Mouse (Mus musculus) heart, postnatal 0 days (tissue): Measurements from ENCODE around the gene Grb2. TPM values are rescaled to one million over a fixed set of nuclear protein-coding genes. Genes with fewer than 3 reads are reported as not detected.

ENCODE experiments used
- ATAC-seq: fragments of 200-750 bp; cut with Nextera tagmentation; 2 replicates; pipeline ENCODE4 v1.8.0; 2017; ENCODE audit warnings: low read depth, moderate number of reproducible peaks, moderate library complexity; ENCODE audit not compliant: insufficient read depth
- DNase-seq: peaks from one replicate; pipeline ENCODE4 v3.0.0-alpha.2; 2016; ENCODE audit warnings: low spot score
- H3K27ac ChIP-seq: fragments of 300-500 bp; sonication (generic); 2 replicates; pipeline ENCODE4 v1.5.1; 2014; ENCODE audit warnings: low read depth, mild to moderate bottlenecking
- H3K27me3 ChIP-seq: fragments of 300-500 bp; sonication (generic); 2 replicates; pipeline ENCODE4 v1.6.1; 2014; ENCODE audit warnings: low read length, mixed read lengths; ENCODE audit not compliant: control insufficient read depth, insufficient read depth
- H3K36me3 ChIP-seq: fragments of 300-500 bp; sonication (generic); replicated peaks from 2 replicates; pipeline ENCODE4 v1.6.1; 2014; ENCODE audit warnings: low read length, mixed read lengths; ENCODE audit not compliant: control insufficient read depth, insufficient read depth
- H3K4me1 ChIP-seq: fragments of 300-500 bp; sonication (generic); 2 replicates; pipeline ENCODE4 v1.6.1; 2014; ENCODE audit warnings: antibody characterized with exemption; ENCODE audit not compliant: control insufficient read depth, insufficient read depth
- H3K4me2 ChIP-seq: fragments of 300-500 bp; sonication (generic); 2 replicates; pipeline ENCODE4 v1.6.1; 2014; ENCODE audit warnings: low read depth, mild to moderate bottlenecking, low read length, moderate library complexity
- H3K4me3 ChIP-seq: fragments of 300-500 bp; sonication (generic); 2 replicates; pipeline ENCODE4 v1.5.1; 2014; ENCODE audit warnings: low read depth, low read length
- H3K9ac ChIP-seq: fragments of 300-500 bp; sonication (generic); replicated peaks from 2 replicates; pipeline ENCODE4 v1.6.1; 2014; ENCODE audit warnings: low read depth, low read length, mixed read lengths
- H3K9me3 ChIP-seq: fragments of 300-500 bp; sonication (generic); replicated peaks from 2 replicates; pipeline ENCODE4 v1.6.1; 2016; ENCODE audit warnings: low read length; ENCODE audit not compliant: control insufficient read depth
- CTCF ChIP-seq: IDR thresholded peaks from 2 replicates; pipeline ENCODE4 v1.5.1; 2016; ENCODE audit warnings: antibody characterized with exemption, control low read depth, low read depth
- EP300 ChIP-seq: IDR thresholded peaks from 2 replicates; pipeline ENCODE4 v1.6.1; 2016; ENCODE audit warnings: antibody characterized with exemption, low read depth
- WGBS: fragments of 180-500 bp; shearing (Covaris S2); extraction: QIAGEN DNeasy Blood & Tissue Kit; methylation state at CpG from one replicate; pipeline ENCODE4 v1.1.7; 2014; 5-methylcytosine and 5-hydroxymethylcytosine counted together
- polyA plus RNA-seq: library from polyadenylated mRNA; unstranded; fragments of >200 nt; fragmentation: Nextera tagmentation; extraction: Ambion mirVana; gene quantifications from 2 replicates; pipeline ENCODE4 v1.2.1, GENCODE M21; 2015
- total RNA-seq: library from RNA; depleted of rRNA; stranded (reverse); fragments of >200 nt; gene quantifications from 2 replicates; pipeline ENCODE4 v1.2.3, GENCODE M21; 2014; ENCODE audit warnings: low replicate concordance; rRNA removed

Grb2 gene
- total and polyA plus RNA-seq, 2 experiments from 2014 or later = 96.9 to 126 TPM

DNA sequence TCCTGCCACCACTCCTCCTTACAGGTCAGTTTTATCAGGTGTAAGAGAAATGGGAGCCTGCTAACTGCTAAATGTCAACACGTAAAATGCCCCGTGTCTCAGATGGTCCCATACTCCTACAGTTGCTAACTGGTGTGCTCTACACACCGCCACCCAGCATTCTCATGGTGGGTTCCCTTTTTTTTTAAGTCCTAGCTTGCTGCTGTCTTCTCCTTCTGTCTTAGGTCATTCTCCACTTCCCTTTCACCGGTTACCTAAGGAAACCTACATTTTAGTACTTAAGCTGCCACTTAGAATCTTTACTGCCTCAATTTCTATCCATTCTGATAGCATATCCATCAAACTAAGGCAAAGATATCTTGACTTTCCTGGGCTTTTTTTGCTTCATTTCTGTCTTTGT lies 107.2 kb downstream of the Grb2 start:
- H3K4me1 ChIP-seq = peaks cover 21% of the 10 kb centered on the region; the same call in 1 of the 2 replicates
- TF ChIP-seq EP300 = no peak
- no peak for TF ChIP-seq CTCF
- WGBS = 48% methylated on average over 4 of the region's 4 CpGs
- no peaks in the 10 kb centered on the region for H3K9me3 ChIP-seq
- ATAC-seq = no peak
- no peak overlapping the region for H3K4me2 ChIP-seq
- no peak overlapping the region for H3K27ac ChIP-seq
- H3K27me3 ChIP-seq = no peaks in the 10 kb centered on the region
- H3K36me3 ChIP-seq = peaks cover 10% of the 10 kb centered on the region
- DNase-seq = no peak
- H3K4me3 ChIP-seq = no peak overlapping the region
- no peak overlapping the region for H3K9ac ChIP-seq

DNA sequence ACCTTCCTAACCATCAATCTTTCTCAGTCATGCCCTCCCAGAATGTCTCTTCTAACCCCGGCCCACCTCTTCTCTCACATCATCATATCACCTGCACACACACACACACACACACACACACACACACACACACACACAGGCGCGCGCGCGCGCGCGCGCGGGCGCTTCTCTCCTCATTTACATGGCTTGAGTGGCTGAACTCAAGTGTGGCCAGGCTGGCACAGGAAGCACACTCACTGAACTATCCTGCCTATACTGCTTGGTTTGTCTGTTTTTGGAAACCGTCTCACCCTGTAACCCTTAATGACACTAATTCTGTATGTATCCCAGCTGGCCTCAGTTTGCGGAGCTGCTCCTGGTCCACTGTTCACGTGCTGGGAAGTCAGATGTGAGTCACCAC lies 107.7 kb downstream of the Grb2 start:
- H3K9ac ChIP-seq = no peak overlapping the region
- H3K27me3 ChIP-seq = no peaks in the 10 kb centered on the region
- TF ChIP-seq CTCF = no peak
- TF ChIP-seq EP300 = no peak
- DNase-seq (no peak), ATAC-seq (no peak)
- H3K9me3 ChIP-seq = no peaks in the 10 kb centered on the region
- no peak overlapping the region for H3K4me2 ChIP-seq
- no peak overlapping the region for H3K4me3 ChIP-seq
- peaks cover 5% of the 10 kb centered on the region; the same call in 1 of the 2 replicates for H3K36me3 ChIP-seq
- H3K4me1 ChIP-seq = peaks cover 21% of the 10 kb centered on the region; the same call in 1 of the 2 replicates
- no peak overlapping the region for H3K27ac ChIP-seq
- 86% methylated on average over 15 of the region's 15 CpGs for WGBS

DNA sequence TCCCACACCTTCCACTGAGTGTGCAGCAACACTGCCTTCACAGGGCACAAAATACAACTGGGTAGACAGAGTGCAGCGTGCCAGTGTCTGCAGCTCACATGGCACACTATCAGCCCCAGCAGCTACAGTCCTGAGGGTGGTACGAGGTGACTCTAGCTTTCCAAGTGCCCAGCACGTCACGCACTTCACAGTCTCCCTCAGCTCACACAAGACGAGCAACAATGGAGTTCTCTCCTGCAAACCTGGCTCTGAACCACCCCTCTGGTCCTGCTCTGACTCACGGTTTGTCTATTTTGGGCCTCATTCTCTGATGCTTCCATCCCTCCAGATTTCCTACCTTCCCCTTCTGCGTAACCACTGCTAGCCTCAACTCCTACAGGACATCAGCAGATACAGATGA lies 108.7 kb downstream of the Grb2 start:
- Histone ChIP-seq H3K9ac (no peak overlapping the region), H3K4me3 (no peak overlapping the region), H3K27me3 (no peaks in the 10 kb centered on the region), H3K27ac (0 out of 2 replicates have a peak overlapping the region, but pooled peaks have one; percentile 23), H3K36me3 (peaks cover 4% of the 10 kb centered on the region), H3K9me3 (no peaks in the 10 kb centered on the region), H3K4me1 (peaks cover 16% of the 10 kb centered on the region; the same call in 1 of the 2 replicates), H3K4me2 (no peak overlapping the region)
- ATAC-seq = no peak
- WGBS = 61% methylated on average over 7 of the region's 7 CpGs
- DNase-seq = no peak
- TF ChIP-seq EP300 (no peak), CTCF (no peak)

DNA sequence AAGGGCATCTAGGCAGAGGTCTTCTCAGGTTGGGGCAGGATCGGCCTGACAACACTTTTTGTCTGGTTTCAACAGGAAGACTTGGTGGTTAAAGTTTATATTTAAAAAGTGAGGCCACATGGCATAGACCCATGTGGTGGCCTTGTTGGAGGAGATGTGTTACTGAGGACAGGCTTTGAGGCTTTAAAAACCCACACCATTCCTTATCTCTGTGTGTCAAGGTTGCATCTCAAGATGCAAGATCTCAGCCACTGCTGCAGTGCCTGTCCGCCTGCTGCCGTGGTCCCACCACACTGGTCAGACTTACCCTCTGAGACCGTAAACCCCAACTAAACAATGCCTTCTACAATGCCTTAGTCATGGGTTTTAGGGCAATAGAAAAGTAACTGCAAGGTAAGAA lies 110.1 kb downstream of the Grb2 start:
- Histone ChIP-seq H3K36me3 (peaks cover 18% of the 10 kb centered on the region), H3K4me1 (peaks cover 13% of the 10 kb centered on the region; the same call in 1 of the 2 replicates), H3K4me3 (no peak overlapping the region), H3K27ac (no peak overlapping the region), H3K9me3 (no peaks in the 10 kb centered on the region), H3K27me3 (no peaks in the 10 kb centered on the region), H3K4me2 (no peak overlapping the region), H3K9ac (no peak overlapping the region)
- TF ChIP-seq CTCF = no peak
- no peak for TF ChIP-seq EP300
- no peak for ATAC-seq
- no peak for DNase-seq
- WGBS = 87% methylated on average over 4 of the region's 4 CpGs

DNA sequence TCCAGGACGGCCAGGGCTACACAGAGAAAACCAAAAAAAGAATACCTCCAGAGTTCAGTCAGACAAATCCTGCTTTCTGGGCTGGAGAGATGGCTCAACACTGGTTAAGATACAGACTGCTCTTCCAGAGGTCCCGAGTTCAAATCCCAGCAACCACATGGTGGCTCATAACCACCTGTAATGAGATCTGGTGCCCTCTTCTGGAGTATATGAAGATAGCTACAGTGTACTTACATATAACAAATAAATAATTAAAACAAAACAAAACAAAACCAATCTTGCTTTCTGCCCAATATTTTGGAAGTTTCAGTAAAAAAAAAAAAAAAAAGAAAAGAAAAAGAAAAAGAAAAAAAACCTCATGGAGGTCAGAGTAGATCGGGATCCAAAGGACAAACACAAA lies 113.2 kb downstream of the Grb2 start:
- Histone ChIP-seq H3K9me3 (no peaks in the 10 kb centered on the region), H3K4me3 (no peak overlapping the region), H3K4me2 (no peak overlapping the region), H3K36me3 (peaks cover 48% of the 10 kb centered on the region), H3K9ac (no peak overlapping the region), H3K4me1 (no peaks in the 10 kb centered on the region), H3K27ac (no peak overlapping the region), H3K27me3 (no peaks in the 10 kb centered on the region)
- 94% methylated on average over 3 of the region's 3 CpGs for WGBS
- no peak for DNase-seq
- TF ChIP-seq CTCF (no peak), EP300 (no peak)
- no peak for ATAC-seq

Other genes with a start within 250 kb of the Grb2 start
- gene Slc16a5, start 246.1 kb downstream of the Grb2 start, total RNA-seq = 0.99 and 3.8 TPM in 2 replicates
- gene Slc16a5, start 246.1 kb downstream of the Grb2 start, polyA plus RNA-seq = 0.11 and 0.15 TPM in 2 replicates
- gene Armc7, start 232.9 kb downstream of the Grb2 start, total RNA-seq = 1.8 and 8.7 TPM in 2 replicates
- gene Armc7, start 232.9 kb downstream of the Grb2 start, polyA plus RNA-seq = 3.3 TPM in 2 replicates
- 24.5 and 28.0 TPM in 2 replicates for gene Nt5c, start 216.7 kb downstream of the Grb2 start, total RNA-seq
- gene Nt5c, start 216.7 kb downstream of the Grb2 start, polyA plus RNA-seq = 49.8 and 53.7 TPM in 2 replicates
- 433 and 473 TPM in 2 replicates for gene Jpt1, start 194.2 kb downstream of the Grb2 start, total RNA-seq
- 496 and 503 TPM in 2 replicates for gene Jpt1, start 194.2 kb downstream of the Grb2 start, polyA plus RNA-seq
- 320 and 327 TPM in 2 replicates for gene Sumo2, start 172.3 kb downstream of the Grb2 start, total RNA-seq
- gene Sumo2, start 172.3 kb downstream of the Grb2 start, polyA plus RNA-seq = 549 and 562 TPM in 2 replicates
- 32.3 and 102 TPM in 2 replicates for gene Nup85, start 144.2 kb downstream of the Grb2 start, total RNA-seq
- gene Nup85, start 144.2 kb downstream of the Grb2 start, polyA plus RNA-seq = 33.9 and 40.8 TPM in 2 replicates
- gene Mrps7, start 104.7 kb downstream of the Grb2 start, total RNA-seq = 53.1 and 56.7 TPM in 2 replicates
- 85.1 and 86.4 TPM in 2 replicates for gene Mrps7, start 104.7 kb downstream of the Grb2 start, polyA plus RNA-seq
- gene Gga3, start 104.5 kb downstream of the Grb2 start, total RNA-seq = 11.8 and 24.0 TPM in 2 replicates
- gene Gga3, start 104.5 kb downstream of the Grb2 start, polyA plus RNA-seq = 7.0 and 7.2 TPM in 2 replicates
- gene Mif4gd, start 95.6 kb downstream of the Grb2 start, total RNA-seq = 31.5 and 38.4 TPM in 2 replicates
- 34.1 and 34.5 TPM in 2 replicates for gene Mif4gd, start 95.6 kb downstream of the Grb2 start, polyA plus RNA-seq
- 25.0 and 35.1 TPM in 2 replicates for gene Slc25a19, start 80.3 kb downstream of the Grb2 start, total RNA-seq
- gene Slc25a19, start 80.3 kb downstream of the Grb2 start, polyA plus RNA-seq = 35.0 and 41.0 TPM in 2 replicates
- gene Tmem94, start 56.8 kb upstream of the Grb2 start, total RNA-seq = 56.9 and 65.0 TPM in 2 replicates
- 32.5 and 34.0 TPM in 2 replicates for gene Tmem94, start 56.8 kb upstream of the Grb2 start, polyA plus RNA-seq
- gene Caskin2, start 105.0 kb upstream of the Grb2 start, total RNA-seq = 62.1 and 107 TPM in 2 replicates
- gene Caskin2, start 105.0 kb upstream of the Grb2 start, polyA plus RNA-seq = 12.6 and 14.2 TPM in 2 replicates
- gene Tsen54, start 106.1 kb upstream of the Grb2 start, total RNA-seq = 35.5 and 58.5 TPM in 2 replicates
- gene Tsen54, start 106.1 kb upstream of the Grb2 start, polyA plus RNA-seq = 14.8 and 17.7 TPM in 2 replicates
- gene Llgl2, start 115.5 kb upstream of the Grb2 start, total RNA-seq = 49.8 and 85.5 TPM in 2 replicates
- gene Llgl2, start 115.5 kb upstream of the Grb2 start, polyA plus RNA-seq = 12.7 and 14.1 TPM in 2 replicates
- not detected in 2 replicates for gene Myo15b, start 149.8 kb upstream of the Grb2 start, total RNA-seq
- gene Myo15b, start 149.8 kb upstream of the Grb2 start, polyA plus RNA-seq = 0.04 and 0.11 TPM in 2 replicates
- gene Smim5, start 191.4 kb upstream of the Grb2 start, total RNA-seq = 57.5 and 83.0 TPM in 2 replicates
- gene Smim5, start 191.4 kb upstream of the Grb2 start, polyA plus RNA-seq = 79.3 and 93.3 TPM in 2 replicates
- gene Smim6, start 203.4 kb upstream of the Grb2 start, total RNA-seq = not detected in 2 replicates
- 0.98 and 1.6 TPM in 2 replicates for gene Smim6, start 203.4 kb upstream of the Grb2 start, polyA plus RNA-seq
- gene Sap30bp, start 224.7 kb upstream of the Grb2 start, total RNA-seq = 11.7 and 17.9 TPM in 2 replicates
- 19.0 and 19.6 TPM in 2 replicates for gene Sap30bp, start 224.7 kb upstream of the Grb2 start, polyA plus RNA-seq
- 5.4 and 5.8 TPM in 2 replicates for gene Recql5, start 224.9 kb upstream of the Grb2 start, total RNA-seq
- gene Recql5, start 224.9 kb upstream of the Grb2 start, polyA plus RNA-seq = 6.2 and 6.3 TPM in 2 replicates